Mouse (Mus musculus) hindbrain, postnatal 0 days (tissue): Measurements from ENCODE around the gene Kars. TPM values are rescaled to one million over a fixed set of nuclear protein-coding genes. Genes with fewer than 3 reads are reported as not detected.

Source experiments
- ATAC-seq: fragments of 200-750 bp; cut with Nextera tagmentation; 2 replicates; pipeline ENCODE4 v1.8.0; 2017; ENCODE audit warnings: mild to moderate bottlenecking, moderate TSS enrichment, moderate library complexity
- DNase-seq: peaks from one replicate; pipeline ENCODE4 v3.0.0-alpha.2; 2015; ENCODE audit warnings: low spot score
- H3K27ac ChIP-seq: fragments of 300-500 bp; sonication (generic); 2 replicates; pipeline ENCODE4 v1.5.1; 2014; ENCODE audit warnings: mild to moderate bottlenecking
- H3K27me3 ChIP-seq: fragments of 300-500 bp; sonication (generic); 2 replicates; pipeline ENCODE4 v1.6.1; 2014; ENCODE audit warnings: low read length, mixed read lengths; ENCODE audit not compliant: insufficient read depth
- H3K36me3 ChIP-seq: fragments of 300-500 bp; sonication (generic); 2 replicates; pipeline ENCODE4 v1.6.1; 2014; ENCODE audit warnings: low read length, mixed read lengths; ENCODE audit not compliant: insufficient read depth
- H3K4me1 ChIP-seq: fragments of 300-500 bp; sonication (generic); 2 replicates; pipeline ENCODE4 v1.6.1; 2014; ENCODE audit warnings: antibody characterized with exemption, low read length, mixed read lengths; ENCODE audit not compliant: insufficient read depth
- H3K4me2 ChIP-seq: fragments of 300-500 bp; sonication (generic); 2 replicates; pipeline ENCODE4 v1.6.1; 2014; ENCODE audit warnings: low read depth, mild to moderate bottlenecking, low read length, moderate library complexity, mixed read lengths
- H3K4me3 ChIP-seq: fragments of 300-500 bp; sonication (generic); 2 replicates; pipeline ENCODE4 v1.5.1; 2014; ENCODE audit warnings: low read length
- H3K9ac ChIP-seq: fragments of 300-500 bp; sonication (generic); replicated peaks from 2 replicates; pipeline ENCODE4 v1.6.1; 2014; ENCODE audit warnings: mild to moderate bottlenecking, low read length, moderate library complexity, mixed read lengths
- H3K9me3 ChIP-seq: fragments of 300-500 bp; sonication (generic); 2 replicates; pipeline ENCODE4 v1.6.1; 2016; ENCODE audit warnings: low read length, mixed read lengths
- CTCF ChIP-seq: IDR thresholded peaks from 2 replicates; pipeline ENCODE4 v1.5.1; 2016; ENCODE audit warnings: antibody characterized with exemption, control low read depth, low read depth
- WGBS: fragments of 180-500 bp; shearing (Covaris S2); extraction: QIAGEN DNeasy Blood & Tissue Kit; methylation state at CpG from one replicate; pipeline ENCODE4 v1.1.7; 2014; 5-methylcytosine and 5-hydroxymethylcytosine counted together
- polyA plus RNA-seq: library from polyadenylated mRNA; unstranded; fragments of >200 nt; fragmentation: Nextera tagmentation; extraction: Ambion mirVana; gene quantifications from 2 replicates; pipeline ENCODE4 v1.2.1, GENCODE M21; 2015
- total RNA-seq: library from RNA; depleted of rRNA; stranded (reverse); fragments of >200 nt; gene quantifications from 2 replicates; pipeline ENCODE4 v1.2.3, GENCODE M21; 2014

Kars gene
- total and polyA plus RNA-seq, 2 experiments from 2014 or later, result 106 to 162 TPM

DNA sequence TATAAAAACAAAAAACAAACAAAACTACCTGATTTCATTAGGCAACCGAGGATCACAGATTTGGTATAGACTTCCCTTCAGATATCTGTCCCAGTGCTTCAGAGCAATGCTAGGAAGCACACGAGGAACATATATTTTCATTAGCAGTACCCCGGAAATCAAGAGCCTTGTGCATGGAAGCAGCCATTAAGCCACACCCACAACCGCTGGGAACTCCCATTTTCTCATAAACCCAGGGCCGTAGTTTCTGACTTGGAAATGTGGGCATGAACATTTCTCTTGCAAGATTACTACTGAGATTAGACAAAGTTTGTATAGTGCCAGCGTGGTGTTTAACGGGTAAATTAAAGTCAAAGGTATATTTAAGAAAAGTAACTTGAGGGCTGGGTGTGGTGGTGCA lies 1.6 kb downstream of the Kars start:
- 91% methylated on average over 7 of the region's 7 CpGs for WGBS
- no peak for TF ChIP-seq CTCF
- H3K9ac ChIP-seq, result no peak overlapping the region
- H3K4me3 ChIP-seq, result no peak overlapping the region
- H3K27me3 ChIP-seq, result no peaks in the 10 kb centered on the region
- H3K4me1 ChIP-seq, result peaks cover 14% of the 10 kb centered on the region
- no peak for DNase-seq
- H3K36me3 ChIP-seq, result peaks cover 2% of the 10 kb centered on the region; the same call in 1 of the 2 replicates
- H3K4me2 ChIP-seq, result no peak overlapping the region
- no peak overlapping the region for H3K27ac ChIP-seq
- no peak for ATAC-seq
- no peaks in the 10 kb centered on the region for H3K9me3 ChIP-seq

DNA sequence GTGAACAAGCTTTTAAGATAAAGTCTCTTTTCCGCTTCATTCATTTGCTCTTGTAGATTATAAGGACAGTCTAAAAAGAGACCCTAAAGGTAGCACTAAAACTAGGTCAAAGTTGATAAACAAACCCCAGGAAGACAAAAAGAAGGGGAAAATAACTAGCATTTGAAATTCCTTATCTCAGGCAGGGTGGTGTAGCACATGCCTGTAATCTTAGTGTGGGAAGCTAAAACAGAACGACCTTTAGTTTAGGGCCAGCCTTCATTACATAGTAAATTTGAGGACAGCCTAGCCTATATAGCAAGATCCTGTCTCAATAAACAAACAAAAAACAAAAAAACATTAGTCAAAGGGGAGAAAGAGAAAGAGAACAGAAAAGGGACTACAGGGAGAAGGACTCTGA lies 3.5 kb downstream of the Kars start:
- no peak for ATAC-seq
- DNase-seq, result no peak
- peaks cover 7% of the 10 kb centered on the region for H3K4me1 ChIP-seq
- peaks cover 15% of the 10 kb centered on the region for H3K36me3 ChIP-seq
- H3K27ac ChIP-seq, result no peak overlapping the region
- TF ChIP-seq CTCF, result no peak
- no peaks in the 10 kb centered on the region for H3K9me3 ChIP-seq
- H3K4me3 ChIP-seq, result no peak overlapping the region
- no peak overlapping the region for H3K9ac ChIP-seq
- WGBS, result over 99% methylated on average over 2 of the region's 2 CpGs
- no peaks in the 10 kb centered on the region for H3K27me3 ChIP-seq
- H3K4me2 ChIP-seq, result no peak overlapping the region

DNA sequence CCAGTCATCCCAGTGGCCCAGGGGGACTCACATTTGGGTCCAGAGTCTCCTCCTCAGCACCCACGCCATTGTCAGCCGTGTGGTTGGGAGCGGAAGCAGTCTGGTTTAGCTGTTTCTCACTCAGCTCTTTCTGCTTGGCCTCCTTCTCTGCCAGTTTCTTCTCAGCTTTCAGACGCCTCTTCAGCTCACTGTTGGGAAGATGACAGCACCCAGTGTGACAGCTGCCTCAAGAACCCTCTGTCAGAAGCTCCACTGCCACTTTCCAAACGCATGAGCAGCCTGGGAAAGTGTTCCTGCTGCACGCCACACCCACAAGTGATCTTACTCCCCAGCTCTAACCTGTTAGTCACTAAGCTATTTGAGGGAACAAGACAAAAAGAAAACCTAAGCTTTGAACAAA lies 5.5 kb downstream of the Kars start:
- H3K27me3 ChIP-seq, result no peaks in the 10 kb centered on the region
- H3K36me3 ChIP-seq, result peaks cover 36% of the 10 kb centered on the region
- no peak overlapping the region for H3K27ac ChIP-seq
- H3K4me1 ChIP-seq, result peaks cover 5% of the 10 kb centered on the region
- no peak overlapping the region for H3K9ac ChIP-seq
- no peaks in the 10 kb centered on the region for H3K9me3 ChIP-seq
- ATAC-seq, result no peak
- no peak overlapping the region for H3K4me3 ChIP-seq
- no peak for TF ChIP-seq CTCF
- no peak for DNase-seq
- 97% methylated on average over 6 of the region's 6 CpGs for WGBS
- H3K4me2 ChIP-seq, result no peak overlapping the region

DNA sequence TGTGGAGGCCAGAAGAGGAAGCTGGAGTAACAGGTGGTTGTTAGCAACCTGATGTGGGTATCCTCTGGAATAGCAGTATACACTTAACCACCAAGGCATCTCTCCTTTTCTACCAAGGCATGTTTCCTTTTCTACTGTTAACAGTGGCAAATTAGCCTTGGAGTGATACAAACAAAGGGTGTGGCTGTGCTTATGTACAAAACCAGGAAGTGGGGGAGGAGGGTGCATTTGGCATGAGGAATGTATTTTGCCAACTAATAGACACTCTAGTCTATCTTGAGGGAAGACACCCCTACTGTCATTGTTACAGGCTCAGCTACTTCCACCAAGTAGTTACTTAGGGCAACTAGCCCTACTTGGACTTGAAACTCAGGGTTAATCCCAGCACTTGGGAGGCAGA lies 6.4 kb downstream of the Kars start:
- no peak overlapping the region for H3K27ac ChIP-seq
- H3K9me3 ChIP-seq, result no peaks in the 10 kb centered on the region
- H3K4me1 ChIP-seq, result no peaks in the 10 kb centered on the region
- H3K36me3 ChIP-seq, result peaks cover 44% of the 10 kb centered on the region
- ATAC-seq, result no peak
- no peak overlapping the region for H3K4me3 ChIP-seq
- no peak for TF ChIP-seq CTCF
- no peak for DNase-seq
- no peak overlapping the region for H3K4me2 ChIP-seq
- no peak overlapping the region for H3K9ac ChIP-seq
- no peaks in the 10 kb centered on the region for H3K27me3 ChIP-seq

DNA sequence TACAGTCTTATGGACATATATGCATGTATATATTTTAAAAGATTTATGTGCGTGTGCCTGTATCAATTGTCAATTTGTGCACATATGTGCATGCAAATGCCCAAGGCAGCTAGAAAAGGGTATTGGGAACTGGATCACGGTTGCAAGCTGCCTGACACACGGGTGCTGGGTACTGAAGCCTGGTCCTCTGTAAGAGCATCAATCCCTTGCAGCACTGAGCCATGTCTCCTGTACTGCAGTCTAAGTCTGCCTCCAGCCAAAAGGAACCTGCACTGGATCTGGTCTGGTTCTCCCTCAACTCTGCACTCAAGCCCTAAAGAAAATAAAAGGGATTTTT lies 18.5 kb downstream of the Kars start:
- 69% methylated on average over 3 of the region's 3 CpGs for WGBS
- DNase-seq (no peak), ATAC-seq (no peak)
- Histone ChIP-seq H3K27ac (no peak overlapping the region), H3K9ac (no peak overlapping the region), H3K4me1 (no peaks in the 10 kb centered on the region), H3K4me3 (no peak overlapping the region; the same call in 1 of the 2 replicates), H3K27me3 (no peaks in the 10 kb centered on the region), H3K4me2 (peak overlapping the region; percentile 92; the same call in 1 of the 2 replicates), H3K36me3 (peaks cover 47% of the 10 kb centered on the region), H3K9me3 (no peaks in the 10 kb centered on the region)
- TF ChIP-seq CTCF, result no peak

DNA sequence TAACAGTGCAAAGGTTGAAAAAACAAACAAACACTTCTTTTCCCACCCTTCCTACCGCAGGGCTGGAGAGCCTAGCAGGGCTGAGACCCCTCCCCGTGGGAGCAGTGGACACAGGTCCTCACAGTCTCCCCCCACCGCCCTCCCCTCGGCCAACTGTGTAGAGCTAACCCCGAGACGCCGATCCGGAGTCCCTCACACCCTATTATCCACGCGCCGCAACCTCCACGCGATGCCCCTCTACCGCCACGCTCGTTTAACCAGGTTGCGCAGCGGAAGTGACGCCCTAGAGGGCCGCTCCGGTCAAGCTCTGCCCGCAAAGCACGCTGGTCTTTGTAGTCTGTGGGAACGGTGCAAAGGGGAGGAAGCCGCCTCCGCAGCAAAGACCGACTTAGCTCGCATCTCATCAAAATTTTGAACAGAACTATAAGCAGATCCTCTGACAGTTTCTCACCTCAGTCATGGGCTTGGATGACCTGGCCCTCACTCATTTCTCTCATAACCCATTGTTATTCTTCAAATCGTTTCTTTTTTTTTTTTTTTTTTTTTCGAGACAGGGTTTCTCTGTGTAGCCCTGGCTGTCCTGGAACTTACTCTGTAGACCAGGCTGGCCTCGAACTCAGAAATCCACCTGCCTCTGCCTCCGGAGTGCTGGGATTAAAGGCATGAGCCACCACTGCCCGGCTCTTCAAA lies 19.0 kb downstream of the Kars start, which contains the start of gene Adat1:
TSS of gene Adat1 (minus strand) at position 290 of the 690 bp plus-strand sequence.
- Histone ChIP-seq H3K4me1 (no peaks in the 10 kb centered on the region), H3K36me3 (peaks cover 42% of the 10 kb centered on the region), H3K9ac (peak within 1 kb of the TSS; percentile 70), H3K27me3 (no peaks in the 10 kb centered on the region), H3K4me3 (peak within 1 kb of the TSS; percentile 70), H3K4me2 (peak within 1 kb of the TSS; percentile 92), H3K27ac (peak within 1 kb of the TSS; percentile 72; the same call in 1 of the 2 replicates), H3K9me3 (no peaks in the 10 kb centered on the region)
- WGBS, result 5% methylated on average over 33 of the region's 33 CpGs
- peak; percentile 37; the same call in 1 of the 2 replicates for TF ChIP-seq CTCF
- ATAC-seq, result peak; percentile 98
- DNase-seq, result peak; percentile 96

DNA sequence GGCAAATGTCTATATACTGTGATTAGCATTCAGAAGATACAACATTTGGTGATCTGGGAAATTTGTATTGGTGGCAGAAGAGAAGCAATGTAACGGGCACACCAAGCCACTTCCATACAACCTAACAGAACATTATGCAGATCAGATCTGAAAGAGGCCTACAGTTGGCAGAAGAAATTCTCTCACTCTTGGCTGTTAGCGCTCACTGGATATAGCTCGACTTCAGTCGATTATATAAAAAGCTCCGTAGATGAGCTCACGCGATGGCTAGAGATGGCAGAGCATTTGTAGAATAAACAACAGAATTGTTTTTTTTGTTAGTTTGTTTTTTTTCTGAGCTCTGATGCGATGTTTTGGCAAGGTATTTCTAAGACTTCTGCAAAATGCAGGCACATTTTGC lies 19.8 kb downstream of the Kars start:
- no peak for ATAC-seq
- DNase-seq, result no peak
- WGBS, result 59% methylated on average over 8 of the region's 8 CpGs
- peaks cover 35% of the 10 kb centered on the region for H3K36me3 ChIP-seq
- no peaks in the 10 kb centered on the region for H3K27me3 ChIP-seq
- no peak for TF ChIP-seq CTCF
- H3K27ac ChIP-seq, result no peak overlapping the region
- peak overlapping the region; percentile 70 for H3K9ac ChIP-seq
- H3K9me3 ChIP-seq, result no peaks in the 10 kb centered on the region
- no peaks in the 10 kb centered on the region for H3K4me1 ChIP-seq
- H3K4me3 ChIP-seq, result peak overlapping the region; percentile 70
- peak overlapping the region; percentile 92 for H3K4me2 ChIP-seq
